Mouse (Mus musculus) CD4-positive, CD25-positive, alpha-beta regulatory T cell, adult 4 months (primary cell): ENCODE data around the gene Xpnpep1. TPM values are rescaled to one million over a fixed set of nuclear protein-coding genes. Genes with fewer than 3 reads are reported as not detected.

Experiments used
- ATAC-seq: one replicate; pipeline ENCODE4 v1.8.0; 2017
- polyA plus RNA-seq, 2 experiments: library from polyadenylated mRNA; unstranded; fragments of 100-300 nt; shearing (Covaris generic); gene quantifications; one replicate each; pipeline ENCODE4 v1.2.1; 2017

The Xpnpep1 gene
- polyA plus RNA-seq, 2 experiments from 2014 or later: 51.1 to 85.0 TPM

- peak; percentile 58 for ATAC-seq
Observed at GRCm38 (mm10) chr19:52979020-52979711, 60.8 kb downstream of the Xpnpep1 start.

DNA sequence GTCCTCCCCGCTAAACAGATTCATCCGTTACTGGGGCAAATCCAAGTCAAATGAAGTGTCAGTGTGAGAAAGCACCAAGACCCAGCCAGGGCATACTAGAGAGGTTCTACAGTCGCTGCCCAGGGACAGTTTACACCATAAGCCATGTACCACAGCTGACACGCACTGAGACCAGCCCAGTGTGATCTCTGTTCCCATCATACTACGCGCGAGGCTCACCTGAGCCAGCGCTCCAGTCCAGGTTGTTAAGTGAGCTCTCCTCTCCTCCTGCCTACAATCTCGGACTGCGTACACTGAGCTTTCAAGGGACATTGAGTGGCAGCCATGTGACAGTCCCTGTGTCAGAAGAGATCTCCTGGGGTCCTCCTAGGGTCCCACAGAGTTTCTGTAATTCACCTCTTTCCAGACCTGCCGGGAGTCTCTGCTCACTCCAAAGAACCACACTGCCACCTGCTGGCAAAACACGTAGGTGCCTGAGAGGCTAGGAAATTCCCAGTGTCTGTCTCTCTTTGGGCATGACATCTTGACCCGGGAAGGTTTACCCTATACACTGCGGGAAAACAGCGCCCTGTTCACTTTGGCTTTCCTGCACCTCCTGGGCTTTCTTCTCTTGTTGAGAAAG, 64.3 kb downstream of the Xpnpep1 start:
- no peak for ATAC-seq

DNA sequence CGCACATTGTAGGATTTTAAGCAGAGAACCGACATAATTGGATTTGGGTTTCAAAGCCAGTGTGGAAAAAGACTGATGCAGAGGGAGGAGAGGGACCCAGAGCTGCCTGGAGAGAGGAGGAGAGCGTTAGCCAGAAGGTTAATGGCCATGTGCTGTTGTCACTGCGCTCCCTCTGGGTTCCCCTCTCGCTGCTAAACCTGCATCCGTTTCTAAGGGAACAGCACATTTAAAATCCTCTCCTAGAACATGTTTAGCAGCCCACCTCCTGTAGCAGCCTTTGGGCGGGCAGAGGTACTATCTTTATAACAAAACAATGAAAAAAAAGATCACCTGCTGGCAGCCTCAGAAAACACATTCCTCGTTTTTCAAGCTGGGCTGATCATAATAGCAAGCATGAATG, 73.7 kb downstream of the Xpnpep1 start:
- ATAC-seq: no peak

DNA sequence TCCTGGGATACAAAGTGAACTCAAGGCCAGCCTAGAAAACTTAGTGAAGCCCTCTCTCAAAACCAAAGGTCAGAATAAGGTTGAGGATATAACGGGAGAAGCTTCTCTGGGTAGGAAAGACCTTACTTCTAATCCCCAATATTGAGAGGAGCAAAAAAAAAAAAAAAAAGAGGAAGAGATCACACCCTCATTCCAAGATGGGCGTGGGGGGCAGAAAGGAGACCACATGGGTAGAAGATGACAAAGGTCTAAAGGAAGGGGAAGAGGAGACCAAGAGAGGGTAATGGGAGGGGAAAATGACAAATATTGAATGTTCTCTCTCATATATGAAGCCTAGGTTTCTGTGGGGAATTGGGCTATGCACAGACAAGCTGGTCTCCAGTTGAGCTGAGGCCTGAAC, 77.3 kb downstream of the Xpnpep1 start:
- ATAC-seq: no peak

DNA sequence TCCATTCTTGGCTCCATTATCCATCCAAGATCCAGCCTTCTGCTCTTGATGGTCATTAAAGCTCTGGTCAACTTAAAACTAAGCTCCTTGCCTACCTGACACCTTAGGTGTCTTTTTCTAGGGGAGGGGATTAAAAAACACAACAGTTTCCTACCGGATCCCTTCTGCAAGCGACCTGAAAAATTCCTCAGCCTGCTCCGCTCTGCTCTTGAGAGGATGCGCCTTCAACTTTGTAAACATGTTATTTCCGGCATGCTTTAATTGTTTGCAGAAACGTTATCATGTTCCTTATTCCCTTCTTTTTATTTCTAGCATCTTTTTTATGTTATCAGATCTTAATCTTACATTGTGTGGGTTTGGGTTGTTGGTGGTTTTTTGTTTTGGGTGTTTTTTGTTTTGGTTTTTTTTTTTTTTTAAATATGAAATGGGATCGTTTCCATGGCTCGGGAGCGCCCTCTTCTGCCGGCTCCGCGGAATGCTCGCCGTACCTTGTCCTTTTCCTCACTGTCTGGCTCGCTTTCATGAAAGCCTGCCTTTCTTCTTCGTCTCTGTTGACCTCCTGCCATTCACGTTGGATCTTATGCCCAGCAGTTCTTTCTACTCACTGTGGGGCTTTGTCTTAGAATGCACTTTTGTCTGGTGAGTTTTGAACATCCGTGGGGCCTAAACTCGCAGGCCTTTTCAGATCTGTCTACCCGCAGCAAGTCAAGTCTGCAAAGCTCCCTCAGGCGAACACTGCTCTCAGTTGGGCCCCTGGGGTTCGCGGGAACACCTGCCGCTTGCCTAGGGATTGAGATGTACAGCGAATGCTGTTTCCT, 117.1 kb downstream of the Xpnpep1 start:
- ATAC-seq: no peak

GRCm38 (mm10) chr19:52904182-52904581, 135.8 kb downstream of the Xpnpep1 start:
- ATAC-seq: no peak

DNA sequence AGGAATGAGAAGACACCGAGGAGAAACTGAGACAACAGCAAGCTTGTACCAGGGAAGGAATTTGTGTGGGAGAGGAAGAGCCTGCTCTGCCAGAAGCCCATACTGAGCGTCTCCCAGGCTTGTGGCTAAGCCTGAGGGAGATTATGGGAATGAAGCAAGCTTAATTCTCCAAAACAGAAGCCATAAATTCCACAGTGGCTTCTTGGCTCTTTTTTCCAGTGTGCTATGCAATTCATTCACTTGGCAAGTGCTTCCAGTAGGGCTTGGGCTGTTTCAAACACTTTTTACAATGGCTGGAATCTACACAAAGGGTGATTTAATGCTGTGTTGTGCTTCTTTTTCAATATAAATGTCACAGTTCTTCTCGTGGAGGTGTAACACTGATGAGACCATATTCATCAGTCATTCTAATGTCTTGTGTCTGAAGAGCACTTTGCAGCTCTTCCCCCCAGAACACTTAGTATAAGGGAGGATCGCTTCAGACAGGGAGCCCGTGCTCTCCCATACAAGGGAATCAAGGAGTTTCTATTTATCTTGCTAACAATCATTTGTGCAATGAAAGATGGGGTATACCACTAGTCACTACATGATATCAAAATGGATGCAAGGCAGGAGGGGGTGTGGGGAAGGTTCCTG, 148.1 kb downstream of the Xpnpep1 start:
- no peak for ATAC-seq

Other genes with a start within 250 kb of the Xpnpep1 start
- 100 to 1,000 TPM; 128 to 172 TPM for gene Add3, start 100.2 kb upstream of the Xpnpep1 start, polyA plus RNA-seq